ENCODE assay signal across 22 mouse cellular contexts in the genomic region with DNA sequence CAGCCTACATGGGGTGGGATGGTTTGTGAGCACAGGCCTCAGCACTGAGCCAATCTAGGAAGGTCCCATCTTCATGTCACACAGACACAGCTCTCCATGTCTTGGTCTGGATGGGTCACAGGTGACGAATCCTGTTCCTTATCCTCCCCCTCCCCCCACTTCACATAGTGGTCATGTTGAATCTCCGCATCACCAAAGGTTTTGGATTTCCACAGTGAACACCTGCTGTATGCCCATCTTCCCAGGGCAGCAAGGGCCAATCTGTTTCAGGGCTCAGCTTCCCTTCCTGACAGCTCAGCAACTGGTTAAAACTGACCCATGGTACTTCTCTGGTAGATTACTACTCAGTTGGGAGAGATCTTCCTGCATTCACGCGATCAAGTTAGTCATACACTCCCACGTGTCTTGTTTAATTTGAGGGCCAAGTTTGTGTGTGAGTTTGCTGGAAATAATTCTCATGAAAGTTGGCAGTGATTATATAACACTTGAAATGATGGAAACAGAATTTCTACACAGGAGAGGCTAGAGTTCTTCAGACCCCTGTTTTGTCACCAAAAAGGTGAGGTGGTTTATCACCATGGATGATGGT.
DNase-seq lines count a peak whose midpoint lies in the region; ATAC-seq and TF ChIP-seq lines count a peak whose summit lies in the region.
"Had no signal": no experiment of that assay in that cellular context is flagged by ENCODE, and none has a peak within 500 bp of the region (broad histone marks: within the 10 kb centered on the region; RNA-seq: fewer than 3 reads in every experiment).

No protein-coding gene starts in this region.

- H3K4me3 ChIP-seq in kidney, embryonic 14.5 days (ENCODE audit: low read length): no peak overlapping the region
- no peak overlapping the region for H3K4me3 ChIP-seq in liver, embryonic 13.5 days (replicated peaks)
- no peak overlapping the region for H3K4me3 ChIP-seq in liver, embryonic 11.5 days (ENCODE audit: low read depth, low read length)
- no peak overlapping the region for H3K4me3 ChIP-seq in heart, adult 2 months
- H3K4me3 ChIP-seq: forebrain, embryonic 13.5 days; heart, embryonic 10.5 days; hindbrain, embryonic 13.5 days had no signal

- H3K36me3 ChIP-seq in kidney, embryonic 14.5 days (ENCODE audit: control insufficient read depth, insufficient read depth, low read length): no peaks in the 10 kb centered on the region
- H3K36me3 ChIP-seq in liver, embryonic 13.5 days: no peaks in the 10 kb centered on the region
- no peaks in the 10 kb centered on the region for H3K36me3 ChIP-seq in liver, embryonic 11.5 days (ENCODE audit: control insufficient read depth, insufficient read depth, low read length)
- no peaks in the 10 kb centered on the region for H3K36me3 ChIP-seq in heart, adult 2 months (ENCODE audit: control insufficient read depth, insufficient read depth, low read length)
- H3K36me3 ChIP-seq: hindbrain, embryonic 13.5 days had no signal

- DNase-seq in frontal cortex, postnatal 14 days (ENCODE audit: low spot score in 2 of 2): no peak
- no peak for DNase-seq in kidney, adult 18-20 months
- no peak for DNase-seq in liver, embryonic 13.5 days
- DNase-seq in liver, embryonic 11.5 days (ENCODE audit: low spot score): no peak
- no peak for DNase-seq in right cerebral cortex, adult 18-20 months
- no peak for DNase-seq in heart, adult 2 months
- DNase-seq: adrenal gland, postnatal 10 days; B cell, adult 2 months; cerebellum, adult 11-12 months; cerebellum, adult 9-10 months; forebrain, postnatal 0 days; gastrocnemius, postnatal 14 days; heart, adult 11 months; heart, postnatal 10 days had no signal

- peak; percentile 64; the same call in 1 of the 2 replicates for ATAC-seq in frontal cortex, adult (ENCODE audit: low TSS enrichment)
- 0 out of 2 replicates have a peak, but pooled peaks have one; percentile 28 for ATAC-seq in kidney, embryonic 14.5 days (ENCODE audit: low FRiP score, low TSS enrichment)
- 0 out of 2 replicates have a peak, but pooled peaks have one; percentile 23 for ATAC-seq in liver, embryonic 13.5 days (ENCODE audit: low read depth)
- ATAC-seq in liver, embryonic 11.5 days (replicated peaks; ENCODE audit: low FRiP score): no peak
- ATAC-seq: CD4-positive, CD25-positive, alpha-beta regulatory T cell, adult 4 months; forebrain, embryonic 13.5 days; forebrain, postnatal 0 days; hindbrain, postnatal 0 days had no signal

- no peak for TF ChIP-seq CTCF in heart, adult 2 months (IDR thresholded peaks at IDR 0.05)

- no peaks in the 10 kb centered on the region for H3K27me3 ChIP-seq in kidney, embryonic 14.5 days (ENCODE audit: control insufficient read depth, insufficient read depth, low read length)
- no peaks in the 10 kb centered on the region for H3K27me3 ChIP-seq in liver, embryonic 13.5 days
- H3K27me3 ChIP-seq in liver, embryonic 11.5 days (replicated peaks; ENCODE audit: control insufficient read depth, insufficient read depth, low read length): no peaks in the 10 kb centered on the region
- no peaks in the 10 kb centered on the region for H3K27me3 ChIP-seq in heart, adult 2 months (ENCODE audit: control insufficient read depth, insufficient read depth, low read length)
- H3K27me3 ChIP-seq: forebrain, embryonic 13.5 days; hindbrain, embryonic 13.5 days had no signal

- no peak for TF ChIP-seq EP300 in heart, adult 2 months (IDR thresholded peaks at IDR 0.05; ENCODE audit: insufficient read depth, low read depth, low read length)

- no peak overlapping the region for H3K27ac ChIP-seq in kidney, embryonic 14.5 days (ENCODE audit: low read depth, low read length)
- H3K27ac ChIP-seq in liver, embryonic 13.5 days: no peak overlapping the region
- no peak overlapping the region for H3K27ac ChIP-seq in liver, embryonic 11.5 days (ENCODE audit: low read depth, low read length)
- no peak overlapping the region for H3K27ac ChIP-seq in heart, adult 2 months
- H3K27ac ChIP-seq: forebrain, embryonic 13.5 days; heart, embryonic 10.5 days; hindbrain, embryonic 13.5 days; hindbrain, postnatal 0 days had no signal

- WGBS in kidney, embryonic 14.5 days: 90% methylated on average over 5 of the region's 5 CpGs
- 85% methylated on average over 5 of the region's 5 CpGs for WGBS in liver, embryonic 13.5 days (ENCODE audit: insufficient replicate concordance)
- WGBS in liver, embryonic 11.5 days: 90% methylated on average over 5 of the region's 5 CpGs
- 75% methylated on average over 5 of the region's 5 CpGs for WGBS in heart, adult 2 months

- H3K4me1 ChIP-seq in kidney, embryonic 14.5 days (ENCODE audit: control insufficient read depth, insufficient read depth, low read length): peaks cover 13% of the 10 kb centered on the region
- peaks cover 18% of the 10 kb centered on the region for H3K4me1 ChIP-seq in liver, embryonic 13.5 days (replicated peaks)
- H3K4me1 ChIP-seq in liver, embryonic 11.5 days (replicated peaks; ENCODE audit: control insufficient read depth, insufficient read depth, low read length): peaks cover 15% of the 10 kb centered on the region
- no peaks in the 10 kb centered on the region for H3K4me1 ChIP-seq in heart, adult 2 months (ENCODE audit: control insufficient read depth, insufficient read depth, low read length)

- no peaks in the 10 kb centered on the region for H3K9me3 ChIP-seq in kidney, embryonic 14.5 days (ENCODE audit: control insufficient read depth, low read length)
- no peaks in the 10 kb centered on the region for H3K9me3 ChIP-seq in liver, embryonic 13.5 days (replicated peaks)
- H3K9me3 ChIP-seq in liver, embryonic 11.5 days (ENCODE audit: control insufficient read depth, low read length): no peaks in the 10 kb centered on the region
- H3K9me3 ChIP-seq: forebrain, embryonic 13.5 days; G1E; heart, embryonic 10.5 days; hindbrain, embryonic 13.5 days had no signal

- H3K79me2 ChIP-seq in heart, adult 2 months (replicated peaks; ENCODE audit: control insufficient read depth, insufficient read depth, low read length): no peaks in the 10 kb centered on the region

- TF ChIP-seq POLR2A in heart, adult 2 months (IDR thresholded peaks at IDR 0.05; ENCODE audit: insufficient read depth, low read depth, low read length): no peak

- H3K9ac ChIP-seq in kidney, embryonic 14.5 days (ENCODE audit: low read depth, low read length): no peak overlapping the region
- no peak overlapping the region for H3K9ac ChIP-seq in liver, embryonic 13.5 days
- H3K9ac ChIP-seq in liver, embryonic 11.5 days (ENCODE audit: low read depth, low read length): no peak overlapping the region
- H3K9ac ChIP-seq in heart, adult 2 months (ENCODE audit: low read depth, low read length): no peak overlapping the region
- H3K9ac ChIP-seq: forebrain, embryonic 13.5 days; forebrain, postnatal 0 days; hindbrain, embryonic 13.5 days had no signal

- intact Hi-C loops in heart, adult 2 months (cut with DNase I): no loop called here

- no peak overlapping the region for H3K4me2 ChIP-seq in kidney, embryonic 14.5 days (replicated peaks; ENCODE audit: low read depth, low read length)
- H3K4me2 ChIP-seq in liver, embryonic 13.5 days: no peak overlapping the region
- no peak overlapping the region for H3K4me2 ChIP-seq in liver, embryonic 11.5 days
- H3K4me2 ChIP-seq: forebrain, embryonic 13.5 days; hindbrain, embryonic 13.5 days had no signal
